20 mouse cellular contexts compared by ENCODE assay signal in genomic region chr6:86305680-86306079, GRCm38 (mm10). TPM values are rescaled to one million over a fixed set of nuclear protein-coding genes. Genes with fewer than 3 reads are reported as not detected.
DNase-seq lines count a peak whose midpoint lies in the region; ATAC-seq and TF ChIP-seq lines count a peak whose summit lies in the region.
"Had no signal": no experiment of that assay in that cellular context is flagged by ENCODE, and none has a peak within 500 bp of the region (broad histone marks: within the 10 kb centered on the region; RNA-seq: fewer than 3 reads in every experiment).

No protein-coding gene starts in this region.

- intact Hi-C loops in left cerebral cortex, postnatal 14 days (cut with DNase I), result no loop called here

- H3K4me3 ChIP-seq in liver, postnatal 0 days (ENCODE audit: low read depth, low read length), result no peak overlapping the region
- no peak overlapping the region for H3K4me3 ChIP-seq in liver, embryonic 12.5 days
- H3K4me3 ChIP-seq in liver, embryonic 15.5 days (replicated peaks), result no peak overlapping the region
- H3K4me3 ChIP-seq: forebrain, embryonic 10.5 days; forebrain, embryonic 13.5 days; hindbrain, embryonic 13.5 days; intestine, embryonic 15.5 days had no signal

- no peaks in the 10 kb centered on the region for H3K9me3 ChIP-seq in liver, postnatal 0 days (ENCODE audit: low read length)
- H3K9me3 ChIP-seq in liver, embryonic 12.5 days (replicated peaks), result no peaks in the 10 kb centered on the region
- no peaks in the 10 kb centered on the region for H3K9me3 ChIP-seq in liver, embryonic 15.5 days (replicated peaks)
- H3K9me3 ChIP-seq: forebrain, embryonic 10.5 days; forebrain, embryonic 13.5 days; hindbrain, embryonic 13.5 days; intestine, embryonic 15.5 days had no signal

- no peak for ATAC-seq in liver, postnatal 0 days
- peak; percentile 78 for ATAC-seq in liver, embryonic 12.5 days
- peak; percentile 40; the same call in 1 of the 2 replicates for ATAC-seq in liver, embryonic 15.5 days (ENCODE audit: insufficient read depth)
- ATAC-seq: forebrain, embryonic 13.5 days; forebrain, embryonic 16.5 days; hindbrain, embryonic 16.5 days; intestine, embryonic 15.5 days had no signal

- H3K4me2 ChIP-seq in liver, postnatal 0 days (ENCODE audit: low read depth, low read length), result no peak overlapping the region
- no peak overlapping the region for H3K4me2 ChIP-seq in liver, embryonic 12.5 days
- no peak overlapping the region for H3K4me2 ChIP-seq in liver, embryonic 15.5 days
- H3K4me2 ChIP-seq: forebrain, embryonic 13.5 days; heart, embryonic 11.5 days; hindbrain, embryonic 13.5 days; intestine, embryonic 15.5 days had no signal

- H3K4me1 ChIP-seq in liver, postnatal 0 days (ENCODE audit: insufficient read depth), result no peaks in the 10 kb centered on the region
- 0 out of 2 replicates have a peak, but pooled peaks cover 9% of the 10 kb centered on the region for H3K4me1 ChIP-seq in liver, embryonic 12.5 days
- H3K4me1 ChIP-seq in liver, embryonic 15.5 days (replicated peaks), result no peaks in the 10 kb centered on the region
- H3K4me1 ChIP-seq: hindbrain, embryonic 13.5 days; intestine, embryonic 15.5 days had no signal

- no peak for TF ChIP-seq EP300 in liver, postnatal 0 days (IDR thresholded peaks at IDR 0.05; ENCODE audit: low read depth)

- peak; percentile 21 for DNase-seq in liver
- DNase-seq in liver, postnatal 0 days, result no peak
- no peak for DNase-seq in left cerebral cortex, postnatal 14 days (ENCODE audit: low spot score in 2 of 2)
- no peak for DNase-seq in heart, adult 11 months
- DNase-seq: adrenal gland, adult 2 months; adrenal gland, postnatal 14 days; cerebellum, adult 11-12 months; cerebellum, adult 8-10 months; cerebellum, postnatal 10 days; cerebellum, postnatal 36 days; gastrocnemius, postnatal 36 days had no signal

- no peak overlapping the region for H3K9ac ChIP-seq in liver, postnatal 0 days (replicated peaks)
- H3K9ac ChIP-seq in liver, embryonic 12.5 days, result no peak overlapping the region
- H3K9ac ChIP-seq in liver, embryonic 15.5 days, result no peak overlapping the region
- H3K9ac ChIP-seq: forebrain, embryonic 13.5 days; intestine, embryonic 15.5 days had no signal

- no peak overlapping the region for H3K27ac ChIP-seq in liver, postnatal 0 days (ENCODE audit: low read depth)
- no peak overlapping the region for H3K27ac ChIP-seq in liver, embryonic 12.5 days
- no peak overlapping the region for H3K27ac ChIP-seq in liver, embryonic 15.5 days (replicated peaks)
- H3K27ac ChIP-seq: forebrain, embryonic 10.5 days; forebrain, embryonic 13.5 days; hindbrain, embryonic 13.5 days; intestine, embryonic 15.5 days had no signal

- 80% methylated on average over 4 of the region's 4 CpGs for WGBS in liver, postnatal 0 days (ENCODE audit: insufficient replicate concordance)
- 48% methylated on average over 4 of the region's 4 CpGs for WGBS in liver, embryonic 12.5 days (ENCODE audit: insufficient replicate concordance)
- 39% methylated on average over 4 of the region's 4 CpGs for WGBS in liver, embryonic 15.5 days (ENCODE audit: insufficient replicate concordance)

- H3K27me3 ChIP-seq in liver, postnatal 0 days (ENCODE audit: insufficient read depth, low read length), result no peaks in the 10 kb centered on the region
- H3K27me3 ChIP-seq in liver, embryonic 12.5 days (replicated peaks), result no peaks in the 10 kb centered on the region
- no peaks in the 10 kb centered on the region for H3K27me3 ChIP-seq in liver, embryonic 15.5 days
- H3K27me3 ChIP-seq: forebrain, embryonic 13.5 days; hindbrain, embryonic 13.5 days; intestine, embryonic 15.5 days had no signal

- no peaks in the 10 kb centered on the region for H3K36me3 ChIP-seq in liver, postnatal 0 days (replicated peaks; ENCODE audit: insufficient read depth, low read length)
- H3K36me3 ChIP-seq in liver, embryonic 12.5 days, result no peaks in the 10 kb centered on the region
- H3K36me3 ChIP-seq in liver, embryonic 15.5 days (replicated peaks), result no peaks in the 10 kb centered on the region
- H3K36me3 ChIP-seq: forebrain, embryonic 10.5 days; hindbrain, embryonic 13.5 days; intestine, embryonic 15.5 days had no signal

- TF ChIP-seq CTCF in liver, postnatal 0 days (IDR thresholded peaks at IDR 0.05; ENCODE audit: low read depth), result no peak

RNA-seq across cellular contexts. Expression of gene Fam136a, which starts 59.8 kb away (rescaled TPM):
- polyA plus RNA-seq in liver, postnatal 0 days (2015; fragmentation: Nextera tagmentation; extraction: Ambion mirVana), result 69.8 and 74.1 TPM in 2 replicates
- polyA plus RNA-seq in liver, embryonic 12.5 days (2016; fragmentation: Nextera tagmentation; extraction: Ambion mirVana), result 104 and 111 TPM in 2 replicates
- 62.9 and 65.2 TPM in 2 replicates for polyA plus RNA-seq in liver, embryonic 15.5 days (2015; fragmentation: Nextera tagmentation; extraction: Ambion mirVana)
- 10 to 100 TPM; 26.2 to 28.4 TPM for total RNA-seq in left cerebral cortex, postnatal 14 days (2021)
